Mouse (Mus musculus) retina, embryonic 14.5 days (tissue): ENCODE measurements at regions not wholly inside any gene's neighbourhood (a gene's known extent, or its start where the extent isn't known, plus 50 kb on each side); places are given as distances from the start of the nearest gene placed in this dataset.

ENCODE experiments used
- DNase-seq: peaks from one replicate; pipeline ENCODE4 v3.0.0-alpha.2; 2015; ENCODE audit warnings: low spot score

DNA sequence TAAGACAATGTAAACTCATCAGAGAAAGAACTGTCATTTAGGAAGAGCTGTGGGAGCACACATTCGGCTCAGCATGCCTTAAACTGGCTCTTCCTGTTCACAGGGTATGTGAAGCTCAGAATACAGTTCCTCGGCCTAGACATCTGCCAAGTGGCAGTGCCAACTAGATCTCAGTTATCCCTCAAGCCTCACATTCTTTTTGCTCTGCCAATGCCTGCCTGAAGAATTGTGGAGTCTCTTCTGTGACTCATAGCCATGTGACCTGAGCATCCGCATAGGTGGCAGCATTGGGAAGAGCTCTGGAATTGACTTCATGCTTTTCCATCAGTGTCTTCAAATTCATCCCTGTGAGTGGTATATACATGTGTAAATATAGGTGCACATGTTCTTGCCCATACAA, 59.7 kb downstream of the Prlhr start:
- DNase-seq, result no peak

DNA sequence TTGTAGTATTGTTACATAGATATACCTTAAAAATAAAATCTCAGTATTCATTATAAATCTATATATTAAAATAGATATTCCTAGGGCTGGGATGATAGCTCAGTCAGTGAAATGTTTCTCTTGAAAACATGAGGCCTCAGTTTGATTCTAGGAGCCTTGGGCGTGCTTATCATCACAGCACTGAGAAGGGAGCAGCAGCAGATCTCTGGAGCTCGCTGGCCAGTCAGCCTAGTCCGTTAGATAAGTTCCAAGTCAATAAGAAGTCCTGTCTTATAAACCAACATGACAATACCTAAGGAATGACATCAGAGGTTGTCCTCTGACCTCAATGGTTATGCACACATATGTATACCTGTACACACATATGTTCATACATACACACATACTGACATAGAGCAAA, 68.7 kb downstream of the Prlhr start:
- no peak for DNase-seq

DNA sequence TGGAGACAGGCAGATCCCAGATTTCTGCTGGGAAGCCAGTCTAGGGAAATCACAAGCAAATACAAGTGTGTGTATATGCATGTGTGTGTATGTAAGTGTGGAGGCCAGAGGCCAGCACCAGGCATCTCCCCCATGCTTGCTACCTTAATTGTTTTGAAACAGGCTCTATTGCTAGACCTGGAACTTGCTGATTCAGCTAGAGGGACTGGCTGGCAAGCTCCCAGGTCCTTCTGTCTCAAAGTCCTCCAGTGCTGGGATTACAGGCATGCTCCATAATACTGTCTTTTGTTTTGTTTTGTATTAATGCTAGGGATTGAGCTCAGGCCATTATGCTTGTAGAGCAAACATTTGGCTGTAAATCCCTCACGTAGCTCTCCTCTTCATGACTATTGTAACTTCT, 70.4 kb downstream of the Prlhr start:
- DNase-seq, result no peak

DNA sequence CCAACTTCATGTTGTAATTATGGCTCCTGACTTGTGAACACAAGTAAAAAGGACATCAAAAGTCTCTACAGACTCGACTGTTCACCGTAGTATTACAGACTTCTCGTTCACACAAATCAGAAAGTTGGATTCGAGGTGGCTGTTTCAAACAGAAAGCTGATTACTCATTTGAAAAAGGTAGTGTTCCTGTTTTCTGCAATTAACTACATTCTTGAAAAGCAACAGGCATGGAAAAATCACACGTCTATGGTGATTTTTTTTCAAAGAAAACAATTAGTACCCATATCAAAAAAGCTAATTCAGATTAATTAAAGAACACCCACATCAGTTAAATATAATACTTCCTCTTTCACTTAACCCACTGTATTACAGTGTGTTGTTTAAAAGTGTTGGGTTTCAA, 71.5 kb downstream of the Prlhr start:
- no peak for DNase-seq

DNA sequence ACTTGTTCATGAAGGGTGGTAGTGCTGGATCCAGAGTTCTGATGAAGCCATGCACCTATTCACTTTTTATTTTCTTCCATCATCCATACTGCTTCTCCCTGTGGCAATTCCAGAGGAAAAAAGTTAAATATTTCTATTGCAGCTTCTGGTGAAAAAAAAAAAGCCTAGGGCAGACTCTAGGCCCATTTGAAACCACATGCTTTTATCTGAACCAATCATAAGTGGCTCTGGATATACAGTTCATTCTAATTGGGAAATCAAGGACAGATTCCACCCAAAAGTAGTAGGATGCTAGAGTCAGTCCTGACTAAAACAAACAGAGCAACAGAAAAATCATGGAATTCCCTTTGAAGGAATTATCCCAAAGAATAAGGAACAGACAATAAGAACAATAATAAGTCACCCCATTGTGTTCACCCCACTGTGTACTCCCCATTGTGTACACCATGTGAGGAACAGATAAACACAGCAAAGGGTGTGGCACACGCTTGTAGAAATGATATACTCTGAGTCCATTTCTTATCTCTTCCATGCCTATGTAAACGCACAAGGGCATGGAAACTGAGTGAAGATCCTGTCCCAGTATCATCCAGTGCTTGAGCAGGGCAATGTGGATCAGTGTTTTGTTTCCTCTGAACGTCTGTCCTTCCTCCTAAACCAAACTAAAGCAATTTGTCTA, 81.4 kb downstream of the Prlhr start:
- no peak for DNase-seq

DNA sequence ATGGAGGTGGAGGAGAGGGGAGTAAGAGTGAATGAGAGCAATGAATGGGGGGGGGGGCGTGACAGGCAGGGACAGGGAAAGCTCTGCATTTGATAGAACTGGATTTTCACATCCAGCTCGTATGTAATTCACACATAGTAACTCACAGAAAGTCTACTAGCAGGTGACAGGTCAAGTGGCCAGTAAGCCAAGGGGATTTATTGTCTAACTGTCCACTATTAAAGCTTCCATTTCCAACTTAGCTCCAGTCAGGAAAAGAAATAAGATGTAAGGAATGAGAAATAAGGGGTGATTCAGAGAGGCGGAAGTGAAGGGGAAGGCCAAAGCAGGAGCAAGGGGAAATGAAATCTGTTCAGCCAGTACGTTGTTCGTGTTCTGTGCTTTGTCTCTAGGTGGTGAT, 83.4 kb downstream of the Prlhr start:
- no peak for DNase-seq

DNA sequence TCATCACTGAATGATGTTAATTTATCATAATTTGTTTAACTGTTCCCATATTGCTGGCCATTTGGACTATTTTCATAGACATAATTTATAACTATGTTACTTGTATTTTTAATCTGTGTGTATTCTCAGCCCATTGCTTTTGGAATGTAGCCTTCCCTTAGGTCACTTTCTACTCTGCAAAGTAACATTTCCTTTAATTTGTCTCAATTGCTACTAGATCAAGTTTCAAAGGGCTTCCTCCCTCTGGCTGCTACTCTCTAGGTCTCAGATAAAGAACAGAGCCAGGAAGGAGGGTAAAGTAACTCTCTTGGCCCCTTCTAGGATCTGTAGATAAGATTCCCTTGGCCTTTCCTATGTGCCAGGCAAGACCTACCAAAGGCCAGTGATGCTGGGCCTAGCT, 85.4 kb downstream of the Prlhr start:
- no peak for DNase-seq

DNA sequence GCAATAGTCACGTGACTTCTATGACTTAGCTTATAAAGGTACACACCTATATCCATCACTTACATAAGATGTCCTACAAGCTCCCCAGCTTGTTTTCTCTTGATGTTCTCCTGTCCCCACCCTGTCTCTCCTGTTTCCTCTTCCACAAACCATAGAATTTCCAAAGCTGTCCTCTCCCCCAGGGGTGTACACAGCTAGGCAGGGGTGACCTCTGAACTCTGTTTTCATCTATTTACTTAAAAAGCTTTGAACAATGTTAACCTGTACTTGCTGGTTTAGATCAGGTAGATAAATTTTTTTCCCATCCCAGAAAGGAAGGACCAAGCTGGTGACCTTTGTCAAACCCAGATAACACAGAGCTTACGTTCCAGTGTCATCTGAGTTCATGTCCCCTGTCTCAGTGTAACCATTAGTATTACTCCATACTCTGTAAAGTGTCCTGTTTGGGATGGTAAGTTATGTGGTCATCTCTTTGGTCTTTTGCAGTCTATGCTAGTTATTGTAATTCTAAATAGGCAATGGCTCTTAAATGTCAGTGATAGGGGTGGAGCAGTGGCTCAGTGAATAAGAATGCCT, 89.0 kb downstream of the Prlhr start:
- no peak for DNase-seq

DNA sequence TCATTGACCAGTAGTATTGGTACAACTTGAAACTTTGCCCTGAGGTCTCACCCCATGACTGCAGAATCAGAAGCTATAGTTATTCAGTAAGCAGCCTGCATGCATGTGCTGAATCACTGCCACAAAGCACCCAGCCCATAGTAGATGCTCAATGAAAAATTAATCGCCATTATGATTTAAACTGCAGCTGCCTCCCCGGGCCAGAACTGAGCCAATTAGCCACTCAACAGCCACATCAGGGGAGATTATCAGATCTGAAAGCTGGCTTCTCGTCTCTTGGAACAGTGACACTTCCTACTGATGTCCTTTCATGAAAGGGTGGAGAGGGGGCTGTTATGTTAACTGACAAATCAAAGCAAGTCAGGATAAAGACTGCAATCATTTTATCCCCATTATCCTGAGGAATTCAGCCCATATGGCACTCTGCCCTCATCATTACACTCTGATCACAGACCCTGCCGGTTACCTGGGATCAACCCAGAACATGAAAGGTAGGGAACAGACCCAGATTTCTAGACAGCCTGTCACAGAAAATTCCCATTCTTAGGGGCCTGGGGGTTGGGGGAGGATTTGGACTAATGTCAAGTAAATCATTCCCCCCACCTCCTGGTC, 104.0 kb downstream of the Prlhr start:
- peak; percentile 21 for DNase-seq

DNA sequence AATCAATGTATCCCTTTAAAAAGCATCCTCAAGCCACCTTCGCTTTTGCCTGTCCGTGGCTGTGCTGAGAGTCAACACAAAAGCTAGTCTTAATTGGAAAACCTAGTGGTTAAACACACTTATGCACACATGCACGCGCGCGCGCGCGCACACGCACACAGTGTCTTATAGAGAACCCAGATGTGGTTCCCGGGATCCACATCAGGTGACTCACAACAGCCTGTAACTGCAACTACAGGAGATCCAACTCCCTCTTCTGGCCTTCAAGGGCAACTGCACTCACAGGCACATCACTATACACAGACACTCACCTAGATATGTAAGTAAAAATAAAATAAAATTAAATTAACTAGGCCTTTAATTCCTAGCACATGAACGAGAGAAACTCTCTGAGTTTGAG, 118.4 kb upstream of the Fam204a start:
- DNase-seq, result no peak

DNA sequence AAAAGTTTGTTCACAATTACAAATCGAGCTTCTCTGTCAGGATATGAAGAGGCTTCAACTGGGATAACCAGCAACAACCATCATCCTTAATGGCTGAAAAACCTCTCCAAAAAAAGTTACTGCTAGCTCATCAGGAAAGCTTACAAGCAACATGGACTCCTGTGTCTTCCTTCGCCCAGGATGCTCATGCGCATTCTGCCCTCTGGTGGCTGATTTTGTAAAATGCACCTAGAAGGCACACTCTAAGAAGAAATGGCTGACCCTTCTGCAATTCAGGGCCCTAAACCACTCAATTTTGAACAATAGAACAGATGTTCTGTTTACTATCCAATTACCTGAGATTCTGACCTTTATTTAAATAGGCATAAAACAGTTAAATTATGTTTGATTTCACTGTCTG, 115.0 kb upstream of the Fam204a start:
- peak; percentile 89 for DNase-seq

DNA sequence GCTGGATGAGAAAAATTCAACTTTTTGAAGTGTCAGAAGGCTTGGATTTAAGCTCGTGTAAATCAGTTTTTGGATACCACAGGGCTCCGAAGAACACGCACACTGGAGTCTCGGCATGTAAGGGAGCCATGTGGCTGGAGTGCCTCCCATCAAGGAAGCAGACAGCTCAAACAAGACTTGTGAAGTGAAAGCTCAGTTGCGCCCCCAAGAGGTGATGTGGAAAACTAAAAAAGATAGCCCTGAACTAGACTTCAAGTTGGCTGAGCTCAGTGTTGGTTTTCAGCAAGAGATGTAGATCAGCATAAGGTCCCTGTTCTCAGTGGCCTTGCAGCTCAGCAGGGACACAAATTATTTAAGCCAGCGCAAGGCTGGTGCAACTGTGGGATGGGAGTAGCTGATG, 113.7 kb upstream of the Fam204a start:
- DNase-seq, result peak; percentile 37

DNA sequence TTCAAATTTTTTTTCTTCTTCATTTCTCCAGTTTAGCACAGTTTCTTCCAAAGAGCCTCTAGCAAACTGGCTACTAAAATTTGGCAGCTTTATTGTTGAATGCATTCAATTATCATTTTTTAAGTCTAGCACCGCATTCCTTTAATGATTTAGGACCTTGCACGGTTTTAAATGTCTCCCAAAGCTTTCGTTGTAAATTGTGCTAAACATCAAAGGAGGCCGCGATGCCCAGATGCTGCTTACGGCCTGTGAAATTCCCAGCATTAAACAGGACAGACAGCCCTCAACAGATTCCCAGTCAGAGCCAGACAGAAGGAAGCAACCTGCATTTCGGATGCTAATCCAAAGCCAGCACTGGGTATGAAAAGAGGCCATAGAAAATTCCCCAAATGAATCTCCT, 108.0 kb upstream of the Fam204a start:
- DNase-seq, result no peak

DNA sequence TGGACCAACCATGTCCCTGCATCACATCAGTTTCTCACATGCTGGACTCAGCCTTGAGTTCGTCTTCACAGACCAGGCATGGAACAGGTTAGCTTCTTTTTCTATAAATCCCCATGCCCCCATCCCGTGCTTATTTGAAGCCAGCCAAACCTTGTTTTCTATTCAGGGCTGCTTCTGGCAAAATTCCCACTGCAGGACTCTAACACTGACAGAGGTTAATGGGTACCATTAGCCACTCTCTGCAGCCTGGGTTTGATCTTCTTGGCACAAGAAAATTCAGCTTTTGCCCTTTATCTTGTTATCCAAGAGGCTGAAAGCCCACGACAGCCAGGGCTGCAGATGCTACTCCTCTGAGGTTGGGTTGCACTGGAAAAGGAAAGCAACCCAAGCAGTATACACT, 101.8 kb upstream of the Fam204a start:
- no peak for DNase-seq

DNA sequence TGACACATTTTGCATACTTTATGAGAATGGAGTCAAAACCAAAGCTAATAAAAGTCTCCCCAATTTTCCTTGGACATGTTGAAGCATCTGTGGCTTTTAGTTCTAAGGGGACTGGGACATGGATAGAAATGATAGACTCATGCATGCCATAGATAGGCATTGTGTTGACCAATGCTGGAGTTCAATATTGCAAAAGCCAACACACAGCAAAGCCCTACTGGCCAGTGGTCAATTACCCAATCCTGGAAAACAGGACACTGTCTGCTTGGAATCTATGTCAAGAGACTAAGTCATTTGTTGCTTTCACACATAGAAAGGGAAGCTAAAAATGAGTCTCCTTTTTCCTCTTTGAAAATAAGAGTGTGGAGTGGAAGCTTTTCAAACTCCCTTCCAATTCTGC, 99.1 kb upstream of the Fam204a start:
- no peak for DNase-seq

DNA sequence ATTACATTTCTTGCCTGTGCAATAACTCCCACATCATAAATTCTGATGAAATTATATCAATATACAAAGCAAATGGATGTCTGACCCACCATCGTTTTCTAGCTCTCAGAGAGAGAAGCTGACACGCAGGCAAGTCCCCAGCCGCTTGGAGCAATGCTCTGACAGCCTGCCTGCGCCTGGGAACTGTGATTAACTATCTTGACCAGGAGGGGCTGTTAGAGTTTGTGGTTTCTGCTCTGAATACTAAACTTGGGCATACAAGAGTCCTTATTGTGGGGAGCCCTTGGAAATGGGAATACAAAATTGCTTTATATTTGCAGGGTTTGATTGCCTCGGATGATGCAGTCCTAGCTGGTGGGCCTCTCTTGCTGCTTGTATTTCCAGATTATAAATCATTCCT, 98.6 kb upstream of the Fam204a start:
- no peak for DNase-seq

DNA sequence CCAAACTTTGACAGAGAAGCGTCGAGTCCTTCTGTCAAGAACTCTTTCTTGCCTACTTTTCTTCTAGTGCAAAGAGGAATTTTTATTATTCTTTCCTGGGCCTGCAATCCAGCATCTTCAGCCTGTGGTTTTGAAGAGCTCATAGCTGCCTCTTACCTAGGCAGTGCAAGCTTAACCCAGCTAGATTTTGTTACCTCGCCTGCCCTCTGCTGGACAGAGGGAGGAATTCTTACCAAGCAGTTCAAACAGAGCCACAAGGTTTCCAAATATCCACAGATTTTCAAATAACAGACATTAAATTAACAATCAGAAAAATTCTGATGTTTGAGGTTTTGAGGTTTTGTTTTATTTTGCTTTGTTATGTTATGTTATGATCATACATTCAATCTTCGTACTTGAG, 84.1 kb upstream of the Fam204a start:
- peak; percentile 85 for DNase-seq

DNA sequence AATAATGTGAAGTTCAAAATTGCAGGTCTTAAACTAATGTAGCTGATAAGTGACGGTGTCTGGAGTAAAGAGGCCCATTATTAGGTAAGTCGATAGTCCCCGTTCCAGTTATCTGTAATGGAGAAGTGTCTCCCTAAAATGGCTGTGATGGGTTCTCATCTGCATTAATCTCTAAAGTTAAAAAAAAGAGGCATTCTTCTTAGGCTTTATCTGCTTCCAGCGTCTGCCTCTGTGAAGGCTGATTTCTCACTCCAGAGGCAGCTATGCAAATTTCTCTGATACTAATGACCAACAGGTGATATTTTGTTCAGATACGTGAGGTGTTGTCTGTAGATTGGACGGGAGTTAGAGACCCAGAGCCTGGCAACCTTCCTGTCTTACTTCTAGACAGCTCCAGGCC, 75.9 kb upstream of the Fam204a start:
- DNase-seq, result no peak

DNA sequence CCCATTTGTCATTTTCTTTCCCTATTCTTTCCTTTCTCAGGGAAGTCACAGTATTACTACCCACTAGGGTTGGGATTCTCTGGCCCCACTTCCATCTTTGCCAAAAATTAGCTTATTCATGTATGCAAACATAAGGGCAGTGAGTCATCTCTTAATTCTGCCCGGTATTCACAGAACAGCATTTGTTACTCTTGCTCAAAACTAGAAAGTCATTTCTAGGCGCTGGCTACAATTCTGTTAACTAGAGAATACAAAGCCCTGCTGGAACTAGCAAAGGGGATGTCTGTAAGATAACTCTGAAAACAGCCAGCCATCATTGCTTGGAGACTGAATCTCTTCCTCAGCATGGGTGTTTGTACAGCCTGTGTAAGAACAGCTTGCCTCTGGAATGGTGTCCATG, 74.4 kb upstream of the Fam204a start:
- DNase-seq, result no peak

DNA sequence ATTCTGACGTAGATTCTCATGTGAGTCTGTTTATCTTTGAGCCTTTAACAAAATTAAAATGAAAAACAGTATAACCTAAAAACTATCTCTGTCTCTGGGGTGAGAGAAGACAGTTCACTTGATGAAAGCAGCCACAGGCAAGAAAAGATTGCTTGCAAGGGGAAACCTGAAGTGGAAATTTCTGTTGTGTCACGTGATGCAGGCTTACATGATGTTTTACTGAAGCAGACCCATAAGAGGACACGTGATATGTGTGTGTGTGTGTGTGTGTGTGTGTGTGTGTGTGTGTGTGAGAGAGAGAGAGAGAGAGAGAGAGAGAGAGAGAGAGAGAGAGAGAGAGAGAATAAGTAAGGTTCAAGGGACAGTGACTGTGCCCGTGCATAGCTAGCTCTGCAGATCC, 63.7 kb upstream of the Fam204a start:
- DNase-seq, result no peak

DNA sequence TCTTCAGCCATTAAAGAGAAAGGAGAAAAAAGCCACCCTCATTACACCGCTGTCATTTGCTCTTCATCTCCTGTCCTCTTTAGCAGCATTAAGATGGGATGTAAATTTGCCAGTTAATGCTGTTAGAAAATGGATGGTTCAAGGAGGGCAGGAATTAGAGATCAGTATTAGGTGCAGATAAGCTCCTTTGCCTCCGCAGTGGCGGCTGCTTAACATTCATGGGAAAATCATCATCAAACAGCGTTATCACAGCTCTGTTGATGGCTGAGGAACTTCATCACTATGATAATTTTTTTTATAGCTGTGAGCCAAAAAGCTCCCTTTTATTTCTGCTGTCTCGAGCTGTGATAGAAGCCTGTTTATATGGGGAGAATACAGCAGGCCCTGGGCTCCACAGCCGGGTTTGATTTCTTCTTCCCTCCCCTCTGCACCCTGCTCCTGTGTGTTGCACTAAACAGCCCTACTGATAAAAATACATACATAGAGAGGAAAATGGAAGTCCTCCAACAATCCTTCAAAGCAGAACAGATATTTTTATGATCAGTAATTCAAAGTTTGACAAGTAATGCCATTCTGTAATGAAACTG, 60.4 kb upstream of the Fam204a start:
- no peak for DNase-seq

DNA sequence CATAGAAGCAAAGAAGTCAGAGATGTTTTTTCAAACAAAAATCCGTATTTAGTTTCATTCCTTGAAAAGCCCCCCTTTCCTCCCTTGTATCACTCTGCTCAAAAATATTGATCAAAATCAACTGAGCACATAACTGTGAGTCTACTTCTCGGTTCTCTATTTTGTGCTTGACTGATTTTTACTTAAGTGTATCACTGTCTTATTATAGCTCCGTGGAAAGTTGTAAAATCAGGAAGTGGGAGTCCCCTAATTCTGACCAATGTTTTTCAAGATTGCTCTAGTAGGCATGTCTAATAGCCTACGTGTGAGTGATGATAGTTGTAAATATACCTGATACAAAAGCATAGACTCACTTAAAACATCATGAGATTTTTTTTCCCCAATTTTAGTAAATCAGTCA, 58.4 kb upstream of the Fam204a start:
- DNase-seq, result no peak
